Mouse (Mus musculus): Measurements from ENCODE around the gene Gm28042.

Gm28042 gene

DNA sequence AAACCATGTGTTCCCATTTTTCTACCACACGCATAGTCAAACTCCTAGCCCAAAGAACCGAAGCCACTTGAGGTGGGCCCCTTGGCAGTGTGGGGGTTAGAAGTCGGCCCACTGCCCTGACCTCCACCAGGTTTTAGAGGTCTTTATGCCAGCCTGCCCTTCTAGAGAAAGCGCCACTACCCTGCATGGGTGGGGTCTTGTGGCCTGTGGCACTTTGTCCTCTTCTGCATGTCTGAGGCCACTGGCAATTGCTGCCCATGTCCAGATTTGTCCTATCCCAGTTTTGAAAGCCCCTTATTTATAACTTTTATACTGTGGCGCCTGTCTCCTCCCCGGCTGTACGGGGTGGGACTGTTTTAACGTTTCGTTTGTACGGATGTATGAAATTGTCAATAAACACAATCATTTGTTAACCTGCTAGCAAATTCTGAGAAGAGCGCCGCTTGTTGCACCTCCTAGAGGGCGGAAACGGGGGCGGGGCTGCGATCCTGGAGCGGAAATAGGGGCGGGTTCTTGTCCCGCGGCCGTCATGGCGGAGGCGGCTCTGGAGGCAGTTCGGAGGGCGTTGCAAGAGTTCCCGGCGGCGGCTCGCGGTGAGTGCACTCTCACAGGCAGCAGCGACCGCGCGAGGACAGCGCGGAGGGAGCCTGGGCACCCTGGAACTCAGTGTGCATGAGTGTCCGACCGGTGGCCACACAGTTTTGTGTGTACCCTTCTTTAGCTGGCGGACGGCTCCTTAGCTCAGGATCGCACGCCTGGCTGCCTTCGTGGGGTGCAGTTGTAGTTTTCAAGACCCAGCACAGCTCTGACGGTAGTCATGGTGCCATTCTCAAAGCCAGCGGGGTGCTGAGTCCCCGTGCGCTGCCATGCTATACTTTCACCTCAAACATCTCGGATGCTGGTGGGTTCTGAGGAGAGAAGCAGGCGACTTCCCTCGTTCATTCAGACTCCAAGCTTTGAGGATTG, at the start of gene Gm28042, which contains the start of gene Jmjd7:
Gm28042 (plus strand) TSS at position 510 of the 966 bp plus-strand sequence.
Jmjd7 (plus strand) TSS at position 500 of the 966 bp plus-strand sequence.
- DNase-seq (ENCODE audit: low spot score): peak; percentile 94

DNA sequence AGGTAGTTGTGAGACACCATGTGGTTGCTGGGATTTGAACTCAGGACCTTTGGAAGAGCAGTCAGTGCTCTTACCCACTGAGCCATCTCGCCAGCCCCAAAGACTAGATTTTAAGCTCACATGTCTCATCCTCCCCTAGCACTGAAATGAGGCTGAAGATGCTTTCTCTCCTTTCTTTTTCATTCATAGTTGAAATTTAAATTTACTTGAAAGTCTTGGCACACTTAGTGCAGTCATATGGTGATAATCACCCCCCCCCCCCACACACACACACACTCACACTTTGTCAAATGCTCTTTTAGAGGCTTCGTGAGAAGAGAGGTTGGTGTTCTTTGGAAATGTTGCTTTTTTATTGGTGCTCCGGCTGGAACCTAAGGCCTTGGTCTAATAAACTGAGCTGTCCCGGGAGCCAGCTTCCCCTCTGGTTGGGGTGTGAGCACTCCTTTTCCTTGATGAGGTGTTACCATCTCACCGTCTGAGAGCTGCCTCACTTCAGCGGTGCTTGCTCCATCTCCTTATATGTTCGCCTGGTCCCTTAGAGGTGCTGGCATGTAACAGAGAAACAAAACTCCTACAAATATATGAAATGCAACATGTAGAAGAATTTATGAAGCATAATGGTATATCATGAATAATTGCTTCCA, 46.8 kb upstream of the Gm28042 start:
- no peak for DNase-seq (ENCODE audit: low spot score)

DNA sequence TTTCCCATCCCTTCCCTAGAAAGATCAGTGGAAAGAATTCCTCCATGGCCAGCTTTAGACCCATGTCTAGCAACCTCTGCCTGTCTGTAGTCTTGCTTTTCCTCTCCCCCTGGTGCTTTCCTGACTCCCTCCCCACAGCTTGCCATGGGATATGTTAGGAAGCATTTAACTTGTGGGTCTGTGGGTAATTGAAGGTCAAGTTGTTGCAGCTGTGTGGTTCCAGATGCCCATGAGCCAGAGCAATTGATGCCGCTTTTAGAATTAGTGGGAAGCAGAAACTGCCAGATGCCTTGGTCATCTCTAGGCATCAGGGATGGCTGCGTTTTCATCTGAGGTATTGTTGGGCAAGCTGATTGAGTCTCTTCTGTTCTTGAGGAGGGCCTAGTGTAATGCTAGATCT, 45.7 kb upstream of the Gm28042 start:
- no peak for DNase-seq (ENCODE audit: low spot score)

DNA sequence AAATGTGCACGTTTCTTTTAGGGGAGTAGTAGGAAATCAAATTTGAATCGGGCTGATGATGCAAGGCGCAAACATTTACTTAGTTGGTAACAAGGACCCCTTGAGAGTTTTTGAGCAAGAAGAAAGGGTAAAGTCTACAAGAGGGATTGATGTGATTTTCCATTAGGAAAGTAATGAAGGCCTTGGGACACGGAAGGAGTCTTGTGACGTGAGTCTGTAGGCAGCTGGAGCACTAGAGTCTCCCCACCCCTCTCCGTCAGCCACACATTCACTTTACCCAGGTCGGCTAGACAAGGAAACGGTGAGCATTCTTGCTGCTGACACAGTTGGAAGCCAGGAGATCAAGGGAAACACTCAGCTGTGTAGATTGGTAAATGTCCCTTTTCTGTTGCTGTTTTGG, 41.4 kb upstream of the Gm28042 start:
- no peak for DNase-seq (ENCODE audit: low spot score)

DNA sequence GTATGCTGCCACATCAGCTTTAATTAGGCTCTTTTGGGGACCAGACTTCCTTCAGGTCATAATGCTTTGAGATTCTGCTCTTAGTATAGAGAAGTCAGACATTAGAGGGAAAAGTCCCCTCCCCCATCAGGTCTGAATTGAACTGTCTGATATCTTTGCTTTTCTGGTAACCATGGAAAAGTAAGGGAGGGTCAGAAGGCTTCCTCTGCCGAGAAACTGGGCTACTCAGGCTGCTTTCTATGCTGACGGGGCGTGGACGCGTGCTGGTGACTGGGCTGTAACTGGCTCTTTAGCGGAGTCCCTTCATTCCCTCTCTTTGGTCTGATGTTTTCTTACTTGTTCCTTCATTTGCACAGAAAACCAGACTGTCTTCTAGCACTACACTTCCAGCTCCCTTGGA, 40.9 kb upstream of the Gm28042 start:
- no peak for DNase-seq (ENCODE audit: low spot score)

DNA sequence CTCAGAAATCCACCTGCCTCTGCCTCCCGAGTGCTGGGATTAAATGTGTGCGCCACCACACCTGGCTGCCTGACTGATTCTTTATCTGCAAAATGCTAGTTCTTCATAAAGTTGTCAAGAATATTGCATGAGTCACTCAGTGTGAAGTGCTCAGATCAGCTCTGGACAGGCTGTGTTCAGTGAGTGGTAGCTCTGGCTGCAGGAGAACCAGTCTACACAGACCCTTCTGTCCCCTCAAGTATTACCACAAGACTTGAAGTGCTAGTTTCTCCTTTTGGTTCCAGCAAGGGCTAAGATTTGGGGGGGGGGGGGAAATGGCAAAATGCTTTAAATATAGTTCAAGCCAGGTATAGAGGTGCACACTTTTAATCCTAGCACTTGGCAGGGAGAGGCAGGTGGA, 39.9 kb upstream of the Gm28042 start:
- DNase-seq (ENCODE audit: low spot score): no peak

DNA sequence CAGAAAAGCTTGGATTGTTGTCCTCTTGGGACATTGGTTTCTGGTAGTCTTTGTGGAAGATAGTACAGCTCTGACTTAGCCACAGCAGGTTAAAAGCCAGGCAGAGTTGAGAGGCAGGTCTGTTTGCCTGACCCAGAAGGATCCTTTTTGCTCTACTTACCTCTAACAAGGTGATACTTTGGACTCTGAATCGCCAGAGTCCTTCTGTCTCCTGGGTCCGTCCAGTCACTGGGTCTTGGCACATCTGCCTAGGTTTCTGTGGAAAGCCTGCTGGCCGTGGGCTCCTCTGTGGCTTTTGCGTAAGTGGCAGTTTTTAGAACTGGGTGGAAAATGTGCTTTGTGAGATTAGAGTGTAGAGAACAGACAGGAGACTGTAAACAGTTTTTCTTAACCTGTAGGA, 38.3 kb upstream of the Gm28042 start:
- no peak for DNase-seq (ENCODE audit: low spot score)

DNA sequence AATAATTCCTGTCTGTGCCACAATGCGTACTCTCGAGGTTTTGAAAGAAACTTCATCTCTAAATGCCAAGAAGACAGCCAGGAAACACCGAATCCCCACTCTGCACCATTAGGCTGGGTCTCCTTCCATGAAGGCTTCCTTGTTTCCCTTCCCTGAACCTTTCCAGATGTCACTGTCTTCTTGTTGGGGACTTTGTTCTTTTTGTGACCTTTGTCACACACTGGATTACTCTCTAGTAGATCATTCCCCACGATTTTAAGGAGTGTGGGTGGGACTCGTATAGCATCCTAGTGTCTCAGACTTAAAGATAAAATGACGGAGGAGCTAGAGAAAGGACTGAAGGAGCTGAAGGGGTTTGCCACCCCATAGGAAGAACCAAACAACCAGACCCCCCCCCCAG, 36.4 kb upstream of the Gm28042 start:
- no peak for DNase-seq (ENCODE audit: low spot score)

DNA sequence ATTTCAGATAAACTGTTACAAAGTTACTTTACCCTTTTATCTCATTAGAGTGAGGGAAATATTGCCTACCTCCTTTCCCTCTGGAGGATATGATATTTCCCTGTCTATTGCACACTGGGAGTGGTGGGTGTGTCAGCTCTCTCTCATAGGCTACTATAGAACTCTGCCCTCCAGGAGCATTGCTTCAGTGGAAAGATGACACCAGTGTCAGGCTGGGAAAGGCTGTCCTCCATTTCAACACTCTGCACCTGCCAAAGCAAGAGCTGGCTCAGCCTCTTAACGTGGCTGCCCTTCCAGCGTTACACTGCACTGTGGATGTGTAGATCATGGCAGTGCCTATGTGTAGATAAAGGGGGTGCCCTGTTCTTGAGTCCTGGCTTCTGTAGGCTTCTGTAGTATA, 34.9 kb upstream of the Gm28042 start:
- DNase-seq (ENCODE audit: low spot score): no peak

DNA sequence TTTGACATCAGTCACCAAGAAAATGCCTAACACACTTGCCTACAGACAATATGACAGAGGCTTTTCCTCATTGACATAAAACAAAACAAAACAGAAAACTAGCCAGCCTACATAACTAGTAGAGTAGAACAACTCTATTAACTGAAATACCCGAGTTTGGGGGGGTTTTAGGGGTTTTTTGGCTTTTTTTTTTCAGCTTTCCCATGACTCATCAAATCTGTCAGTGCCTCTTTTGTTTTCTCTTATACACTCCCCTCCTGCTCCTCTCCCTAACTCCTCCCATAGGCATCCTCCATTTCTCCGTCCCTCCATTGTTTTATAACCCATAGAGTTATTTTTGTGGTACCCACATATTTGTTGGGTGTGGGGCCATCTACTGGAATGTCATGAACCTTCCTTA, 33.8 kb upstream of the Gm28042 start:
- no peak for DNase-seq (ENCODE audit: low spot score)

DNA sequence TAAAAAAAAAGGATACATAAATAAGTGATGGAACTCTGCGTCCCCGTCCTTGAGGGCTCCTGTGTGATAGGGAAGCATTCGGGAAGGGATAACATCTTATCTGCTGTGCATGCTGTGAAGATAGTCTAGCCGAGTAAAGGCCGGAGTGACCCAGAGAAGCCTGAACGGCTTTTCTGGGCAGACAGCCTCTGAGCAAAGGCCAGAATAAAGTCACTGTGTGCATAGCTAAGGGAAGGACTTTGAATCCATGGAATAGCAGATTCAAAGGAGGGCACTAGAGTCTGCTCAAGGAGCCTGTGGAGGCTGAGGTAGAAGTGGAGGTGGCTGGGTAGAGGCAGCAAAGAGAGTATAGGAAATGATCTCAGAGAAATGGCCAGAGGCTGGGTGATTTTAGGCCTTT, 32.5 kb upstream of the Gm28042 start:
- DNase-seq (ENCODE audit: low spot score): no peak

DNA sequence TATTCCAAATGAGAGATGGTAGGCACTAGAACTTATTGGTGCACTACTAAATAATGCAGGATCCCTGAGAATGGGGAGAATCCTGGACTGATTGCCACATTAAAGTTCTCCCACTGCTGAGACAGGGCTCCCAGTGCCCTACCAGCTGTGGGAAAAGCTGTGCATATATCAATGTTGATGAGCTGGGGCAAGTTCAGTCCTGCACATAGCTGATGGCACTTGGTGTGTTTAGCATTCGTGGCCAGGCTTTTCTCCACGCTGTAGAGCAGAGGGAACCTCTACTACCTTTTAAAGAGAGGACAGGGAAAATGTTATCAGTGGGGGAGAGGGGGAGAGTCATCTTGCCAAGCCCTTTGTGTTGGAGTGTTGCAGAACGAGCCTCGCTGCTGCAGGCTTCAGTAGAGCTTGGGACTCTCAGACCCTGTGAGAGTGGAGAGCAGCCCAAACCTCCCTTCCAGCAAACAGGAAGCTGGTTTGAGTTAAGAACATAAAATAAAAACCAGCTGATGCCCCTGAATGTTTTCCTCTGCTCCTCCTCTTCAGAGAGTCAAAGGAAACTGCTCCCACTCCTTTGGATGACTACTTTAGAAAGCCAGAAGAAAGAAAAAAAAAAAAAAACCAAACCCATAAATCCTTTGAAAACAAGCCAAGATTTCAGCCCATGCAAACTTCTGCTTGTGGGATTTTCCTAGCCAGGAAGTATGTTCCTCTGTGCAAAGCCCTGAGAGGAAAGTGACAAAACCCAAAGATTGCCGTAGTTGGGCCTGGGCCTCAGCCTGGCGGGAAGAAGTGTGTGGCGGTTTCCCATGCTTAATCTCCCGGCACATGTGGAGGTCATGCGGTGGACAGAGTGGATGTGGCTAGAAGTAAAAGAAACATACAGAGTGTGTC, 31.7 kb upstream of the Gm28042 start:
- peak; percentile 48 for DNase-seq (ENCODE audit: low spot score)

DNA sequence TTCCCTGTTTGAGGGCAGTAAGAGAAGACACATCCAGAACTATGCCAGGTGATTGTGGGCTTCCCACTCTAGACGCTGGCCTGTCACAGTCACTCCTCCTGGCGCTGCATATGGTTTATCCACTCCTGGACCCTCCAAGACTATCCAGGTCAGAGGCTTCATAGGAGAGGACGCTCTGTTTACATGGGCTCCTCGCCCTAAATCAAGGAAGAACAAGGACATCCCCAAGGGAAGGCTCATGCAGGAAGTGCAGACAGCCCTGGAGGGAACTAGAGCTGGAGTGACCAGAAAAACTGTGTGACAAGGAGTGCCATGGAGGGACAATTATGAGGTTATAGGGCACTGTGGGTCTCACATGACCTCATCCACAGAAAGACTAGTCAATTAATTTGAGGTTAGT, 29.9 kb upstream of the Gm28042 start:
- no peak for DNase-seq (ENCODE audit: low spot score)

DNA sequence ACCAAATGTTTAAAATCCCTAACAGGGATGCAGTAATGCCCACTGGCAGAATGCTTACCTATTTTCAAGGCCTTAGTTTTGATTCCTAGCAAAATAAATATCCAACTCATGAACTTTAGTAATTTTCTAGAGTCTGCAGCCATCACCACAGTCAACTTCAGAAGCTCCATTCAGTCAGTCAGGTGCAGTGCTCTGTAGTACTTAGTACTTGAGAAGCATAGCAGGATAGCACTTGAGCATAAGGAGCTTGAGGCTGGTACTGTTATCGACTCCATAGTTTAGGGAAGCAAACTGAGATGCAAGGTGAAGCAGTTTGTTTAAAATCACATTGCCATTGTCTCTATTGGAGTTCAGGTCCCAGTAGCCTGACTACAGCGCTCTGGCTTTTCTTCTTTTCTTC, 27.6 kb upstream of the Gm28042 start:
- DNase-seq (ENCODE audit: low spot score): no peak

DNA sequence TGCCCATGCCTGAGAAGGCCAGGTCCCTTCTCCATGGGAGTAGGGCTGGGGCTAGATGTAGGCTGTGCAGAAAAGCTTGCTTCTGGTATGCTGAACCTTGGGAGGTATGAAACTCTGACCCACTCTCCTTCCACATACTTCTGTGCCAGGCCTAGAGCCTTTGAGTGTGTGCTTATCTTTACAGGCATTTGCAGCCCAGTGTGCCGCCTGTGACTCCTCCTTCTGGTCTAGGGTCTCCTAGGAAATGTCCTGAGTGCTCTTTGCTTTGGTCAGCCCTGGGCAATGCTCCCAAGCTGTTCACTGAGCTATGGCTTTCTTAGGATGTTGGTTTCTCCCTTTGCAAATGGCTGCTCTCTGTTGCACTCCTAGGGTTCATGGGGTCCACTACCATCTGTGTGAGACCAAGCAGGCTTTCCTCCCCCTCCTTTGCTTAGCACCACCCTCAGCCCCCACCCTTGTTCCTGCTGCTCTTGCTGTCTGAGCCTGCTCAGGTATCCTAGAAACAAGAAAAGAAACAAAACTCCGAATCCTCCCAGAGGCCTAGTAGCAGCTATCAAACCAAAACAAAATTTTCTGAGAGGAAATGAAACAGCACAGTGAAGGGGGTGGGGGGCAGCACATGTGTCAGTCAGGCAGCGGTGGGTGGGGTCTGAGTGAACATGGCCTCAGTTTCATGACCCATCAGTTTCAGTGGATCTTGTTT, 26.3 kb upstream of the Gm28042 start:
- DNase-seq (ENCODE audit: low spot score): no peak

DNA sequence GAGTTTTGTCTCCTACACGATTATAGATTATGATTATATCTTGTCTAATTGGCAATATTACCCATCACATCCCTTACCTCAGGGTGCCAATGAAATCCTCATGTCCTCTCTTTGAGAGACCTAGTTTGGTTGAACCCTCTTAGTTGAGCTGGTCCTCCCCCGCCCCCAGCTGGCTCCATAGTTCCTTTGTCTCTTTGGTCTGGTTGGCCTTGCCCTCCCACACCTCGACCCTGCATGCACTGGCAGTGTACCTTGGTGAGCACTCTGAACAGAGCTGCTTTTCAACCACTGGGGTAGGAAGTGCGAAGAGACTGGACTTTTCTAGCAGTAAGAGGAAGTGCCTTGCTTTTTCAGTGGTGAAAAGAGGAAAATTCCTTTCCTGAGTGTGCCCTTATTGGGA, 25.3 kb upstream of the Gm28042 start:
- DNase-seq (ENCODE audit: low spot score): no peak

DNA sequence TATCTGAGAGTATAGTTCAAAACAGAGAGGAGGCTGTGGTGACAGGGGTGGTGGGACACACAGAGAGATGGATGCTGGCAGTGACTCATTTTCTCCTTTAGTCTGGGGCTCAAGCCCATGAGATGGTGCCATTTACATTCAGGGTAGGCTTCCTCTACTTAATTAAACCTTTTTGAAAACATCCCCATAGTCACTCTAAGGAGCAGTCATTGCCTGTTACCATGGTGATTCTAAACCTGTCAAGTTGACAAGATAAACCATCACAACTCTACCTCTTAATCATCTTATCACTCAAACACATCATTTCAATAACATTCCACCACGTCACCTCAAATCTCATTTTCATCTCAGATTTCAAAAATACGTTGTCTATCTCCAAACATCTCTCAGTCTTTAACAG, 23.3 kb upstream of the Gm28042 start:
- no peak for DNase-seq (ENCODE audit: low spot score)

DNA sequence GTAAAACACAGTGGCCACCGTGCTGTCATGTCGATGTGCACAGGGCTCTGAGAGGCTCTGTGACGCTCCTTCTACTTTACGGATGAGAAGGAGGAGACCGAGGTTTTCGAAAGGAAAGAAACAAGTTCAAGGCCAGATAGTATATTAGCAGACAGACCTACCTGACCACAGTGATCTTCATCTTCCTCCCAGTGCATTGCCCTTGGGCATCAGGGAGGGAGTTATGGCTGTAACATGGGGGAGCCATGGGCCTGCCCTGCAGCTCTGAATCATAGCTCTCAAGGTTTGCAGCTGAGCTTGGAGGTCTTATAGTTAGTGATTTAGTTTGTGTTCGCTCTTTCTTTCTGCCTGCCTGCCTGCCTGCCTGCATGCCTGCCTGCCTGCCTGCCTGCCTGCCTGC, 20.6 kb upstream of the Gm28042 start:
- no peak for DNase-seq (ENCODE audit: low spot score)

DNA sequence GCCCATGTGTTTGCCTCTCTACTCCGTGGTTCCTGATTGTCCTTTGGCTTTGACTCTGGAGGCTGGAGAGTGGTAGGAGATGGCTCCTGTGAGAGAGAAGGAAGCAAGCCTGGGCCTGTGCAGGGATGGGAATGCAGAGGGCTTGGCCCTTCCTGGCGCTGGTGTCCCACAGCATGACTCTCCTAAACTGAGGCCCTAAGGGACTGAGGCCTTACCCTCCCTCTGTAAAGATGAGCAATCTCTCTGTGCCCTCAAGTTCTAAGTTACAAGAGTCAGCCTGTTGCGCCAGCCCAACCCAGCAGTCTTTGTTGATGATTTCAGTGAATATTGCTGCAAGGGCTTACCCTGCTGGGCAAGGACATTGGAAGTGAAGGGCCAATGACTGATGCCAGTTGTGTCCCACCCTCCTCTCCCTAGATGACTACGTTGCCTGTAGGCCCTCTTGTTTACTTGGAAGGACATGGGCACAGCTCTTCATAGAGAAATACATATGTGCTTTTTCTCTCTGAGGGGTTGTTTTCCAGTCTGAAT, 19.5 kb upstream of the Gm28042 start:
- no peak for DNase-seq (ENCODE audit: low spot score)

DNA sequence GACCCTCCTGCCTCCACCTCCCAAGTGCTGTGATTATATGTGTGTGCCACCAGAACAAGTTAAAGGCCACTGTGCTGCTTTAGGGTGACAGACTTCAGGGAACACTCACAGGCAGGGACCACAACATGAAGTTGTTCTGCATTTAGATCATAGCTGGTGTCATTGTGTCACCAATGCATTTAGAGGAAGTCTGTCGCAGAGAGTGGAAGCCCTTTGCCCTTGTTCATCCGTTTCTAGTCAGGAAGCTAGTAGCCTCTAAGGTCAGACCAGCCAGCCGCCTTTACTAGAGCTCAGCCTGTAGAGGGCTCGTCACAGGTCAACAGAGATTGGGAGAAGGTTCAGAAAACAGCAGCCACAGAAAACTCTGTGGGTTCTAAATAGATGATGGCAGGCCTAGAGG, 18.6 kb upstream of the Gm28042 start:
- DNase-seq (ENCODE audit: low spot score): no peak

DNA sequence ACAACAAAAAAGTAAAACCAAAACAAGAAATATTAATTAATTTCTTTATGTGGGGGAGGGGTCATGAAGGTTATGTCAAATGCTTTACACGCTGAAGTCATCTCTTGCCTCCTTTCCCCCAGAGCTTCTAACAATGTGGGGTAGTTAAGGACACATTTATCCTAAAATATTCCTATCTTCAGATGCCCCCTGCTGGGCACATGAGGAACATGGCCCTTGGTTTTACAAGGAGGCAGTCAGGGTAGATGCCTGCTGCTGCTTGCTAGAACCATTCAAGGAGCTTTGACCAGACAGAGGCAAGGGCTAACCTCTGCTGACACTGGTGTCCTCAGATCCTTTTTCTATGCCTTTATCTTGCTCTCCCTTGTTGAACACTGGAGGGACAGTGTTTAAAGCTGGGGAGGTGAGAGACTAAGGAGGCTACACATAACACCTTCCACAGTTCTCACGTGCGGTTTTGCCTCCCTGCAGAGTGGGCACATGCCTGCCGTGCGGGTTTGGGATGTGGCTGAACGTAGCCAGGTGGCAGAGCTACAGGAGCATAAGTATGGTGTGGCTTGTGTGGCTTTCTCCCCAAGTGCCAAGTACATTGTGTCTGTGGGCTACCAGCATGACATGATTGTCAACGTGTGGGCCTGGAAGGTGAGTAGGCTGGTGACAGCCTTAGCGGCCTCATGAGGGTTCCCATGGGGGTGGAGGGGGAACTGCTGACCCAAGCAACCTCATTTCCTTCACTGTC, 15.7 kb upstream of the Gm28042 start:
- DNase-seq (ENCODE audit: low spot score): peak; percentile 79
